Mouse (Mus musculus): ENCODE results near the gene Clstn1. TPM values are rescaled to one million over a fixed set of nuclear protein-coding genes. Genes with fewer than 3 reads are reported as not detected.
A peak's percentile ranks its signal among the peaks of the same experiment; 100 is the strongest.

Gene Clstn1
- total RNA-seq, 4 experiments from 2014 or later = 17.1 to 25.6 (median 24.8) TPM

GRCm38 (mm10) chr4:149628372-149628771 lies 42.1 kb downstream of the Clstn1 start:
- DNase-seq (ENCODE audit: low spot score in 2 of 2) = no peak

GRCm38 (mm10) chr4:149628810-149629209 lies 42.5 kb downstream of the Clstn1 start:
- no peak for DNase-seq (ENCODE audit: low spot score in 2 of 2)

- DNase-seq (ENCODE audit: low spot score in 2 of 2) = no peak
Measured at GRCm38 (mm10) chr4:149632670-149633307, 46.5 kb downstream of the Clstn1 start.

- no peak for DNase-seq (ENCODE audit: low spot score in 2 of 2)
Measured at GRCm38 (mm10) chr4:149634157-149634556, 47.9 kb downstream of the Clstn1 start.

- no peak for DNase-seq (ENCODE audit: low spot score in 2 of 2)
Measured at GRCm38 (mm10) chr4:149634966-149635365, 48.7 kb downstream of the Clstn1 start.

- DNase-seq (ENCODE audit: low spot score in 2 of 2) = no peak
Measured at GRCm38 (mm10) chr4:149635915-149636415, 49.7 kb downstream of the Clstn1 start.

GRCm38 (mm10) chr4:149637942-149638341 lies 51.7 kb downstream of the Clstn1 start:
- DNase-seq (ENCODE audit: low spot score in 2 of 2) = peak; percentile 28 to 35

- no peak for DNase-seq (ENCODE audit: low spot score in 2 of 2)
Measured at GRCm38 (mm10) chr4:149640831-149641230, 54.6 kb downstream of the Clstn1 start.

- no peak for DNase-seq (ENCODE audit: low spot score in 2 of 2)
Measured at GRCm38 (mm10) chr4:149641400-149641799, 55.1 kb downstream of the Clstn1 start.

GRCm38 (mm10) chr4:149641956-149642355 lies 55.7 kb downstream of the Clstn1 start:
- no peak for DNase-seq (ENCODE audit: low spot score in 2 of 2)

- no peak for DNase-seq (ENCODE audit: low spot score in 2 of 2)
Measured at GRCm38 (mm10) chr4:149645761-149646160, 59.5 kb downstream of the Clstn1 start.

- no peak for DNase-seq (ENCODE audit: low spot score in 2 of 2)
Measured at GRCm38 (mm10) chr4:149648031-149648805, 62.0 kb downstream of the Clstn1 start.

- peak; percentile 69 to 71 for DNase-seq (ENCODE audit: low spot score in 2 of 2)
Measured at GRCm38 (mm10) chr4:149650493-149651193, 64.4 kb downstream of the Clstn1 start.

- no peak for DNase-seq (ENCODE audit: low spot score in 2 of 2)
Measured at GRCm38 (mm10) chr4:149654232-149654631, 68.0 kb downstream of the Clstn1 start.

GRCm38 (mm10) chr4:149657858-149658416 lies 71.7 kb downstream of the Clstn1 start:
- no peak for DNase-seq (ENCODE audit: low spot score in 2 of 2)

- no peak for DNase-seq (ENCODE audit: low spot score in 2 of 2)
Measured at GRCm38 (mm10) chr4:149659495-149660116, 73.3 kb downstream of the Clstn1 start.

- DNase-seq (ENCODE audit: low spot score in 2 of 2) = no peak
Measured at GRCm38 (mm10) chr4:149660598-149660997, 74.3 kb downstream of the Clstn1 start.

GRCm38 (mm10) chr4:149661967-149662589 lies 75.8 kb downstream of the Clstn1 start:
- DNase-seq (ENCODE audit: low spot score in 2 of 2) = no peak

- DNase-seq (ENCODE audit: low spot score in 2 of 2) = no peak
Measured at GRCm38 (mm10) chr4:149663849-149664503, 77.7 kb downstream of the Clstn1 start.

GRCm38 (mm10) chr4:149665016-149665691 lies 78.9 kb downstream of the Clstn1 start:
- no peak for DNase-seq (ENCODE audit: low spot score in 2 of 2)
